Mouse (Mus musculus) heart, adult 9 months (tissue): ENCODE measurements around the gene Nlrc5.

ENCODE experiments used
- DNase-seq, 2 experiments: peaks; one replicate each; pipeline ENCODE4 v3.0.0; 2022; ENCODE audit warnings: low spot score in 2 of 2

Nlrc5 gene

GRCm38 (mm10) chr8:94528245-94528644 is 94.1 kb downstream of the Nlrc5 start:
- DNase-seq: peak; percentile 41 to 55

GRCm38 (mm10) chr8:94529875-94530274 is 95.7 kb downstream of the Nlrc5 start:
- no peak for DNase-seq

- no peak for DNase-seq
These were observed 96.5 kb downstream of the Nlrc5 start for GRCm38 (mm10) chr8:94530643-94531042.

- no peak for DNase-seq
These were observed 97.8 kb downstream of the Nlrc5 start for GRCm38 (mm10) chr8:94532000-94532399.

GRCm38 (mm10) chr8:94532525-94532872 is 98.3 kb downstream of the Nlrc5 start:
- DNase-seq: no peak

- DNase-seq: peak; percentile 70 to 84
These were observed 98.9 kb downstream of the Nlrc5 start, which contains the start of gene Cpne2 for GRCm38 (mm10) chr8:94532873-94533671. Cpne2 (plus strand) TSS chr8:94532990.

- no peak for DNase-seq
These were observed 100.5 kb downstream of the Nlrc5 start for GRCm38 (mm10) chr8:94534612-94535011.

- DNase-seq: no peak
These were observed 101.5 kb downstream of the Nlrc5 start for GRCm38 (mm10) chr8:94535631-94536030.

GRCm38 (mm10) chr8:94537456-94537855 is 103.3 kb downstream of the Nlrc5 start:
- DNase-seq: peak; percentile 41 to 45

GRCm38 (mm10) chr8:94540025-94540424 is 105.9 kb downstream of the Nlrc5 start:
- no peak for DNase-seq

- no peak for DNase-seq
These were observed 107.0 kb downstream of the Nlrc5 start for GRCm38 (mm10) chr8:94540889-94541795.

GRCm38 (mm10) chr8:94543981-94544380 is 109.8 kb downstream of the Nlrc5 start:
- no peak for DNase-seq

- no peak for DNase-seq
These were observed 114.9 kb downstream of the Nlrc5 start for GRCm38 (mm10) chr8:94549041-94549440.

- no peak for DNase-seq
These were observed 115.3 kb downstream of the Nlrc5 start for GRCm38 (mm10) chr8:94549482-94549881.

- peak; percentile 48 to 58 for DNase-seq
These were observed 115.8 kb downstream of the Nlrc5 start for GRCm38 (mm10) chr8:94549998-94550397.

GRCm38 (mm10) chr8:94551471-94552422 is 117.6 kb downstream of the Nlrc5 start:
- peak in 1 of 2 experiments; percentile 14 for DNase-seq

- no peak for DNase-seq
These were observed 118.5 kb downstream of the Nlrc5 start for GRCm38 (mm10) chr8:94552696-94553095.

- no peak for DNase-seq
These were observed 123.1 kb downstream of the Nlrc5 start for GRCm38 (mm10) chr8:94557281-94557680.

GRCm38 (mm10) chr8:94561256-94561655 is 127.1 kb downstream of the Nlrc5 start:
- no peak for DNase-seq

- DNase-seq: no peak
These were observed 130.3 kb downstream of the Nlrc5 start for GRCm38 (mm10) chr8:94564421-94564820.

- no peak for DNase-seq
These were observed 131.9 kb downstream of the Nlrc5 start for GRCm38 (mm10) chr8:94566033-94566432.
